Mouse (Mus musculus) gonadal fat pad, adult 2 months (tissue): ENCODE results near the gene Mlf1. TPM values are rescaled to one million over a fixed set of nuclear protein-coding genes. Genes with fewer than 3 reads are reported as not detected.

Source experiments
- DNase-seq: peaks from one replicate; pipeline ENCODE4 v3.0.0-alpha.2; 2012; ENCODE audit warnings: low read depth
- polyA plus RNA-seq: library from polyadenylated mRNA; depleted of rRNA; stranded (reverse); fragments of >200 nt; gene quantifications from 2 replicates; pipeline ENCODE4 v1.2.3, GENCODE M21; 2012; rRNA removed

Gene Mlf1
- polyA plus RNA-seq: 2.7 and 3.7 TPM in 2 replicates

DNA sequence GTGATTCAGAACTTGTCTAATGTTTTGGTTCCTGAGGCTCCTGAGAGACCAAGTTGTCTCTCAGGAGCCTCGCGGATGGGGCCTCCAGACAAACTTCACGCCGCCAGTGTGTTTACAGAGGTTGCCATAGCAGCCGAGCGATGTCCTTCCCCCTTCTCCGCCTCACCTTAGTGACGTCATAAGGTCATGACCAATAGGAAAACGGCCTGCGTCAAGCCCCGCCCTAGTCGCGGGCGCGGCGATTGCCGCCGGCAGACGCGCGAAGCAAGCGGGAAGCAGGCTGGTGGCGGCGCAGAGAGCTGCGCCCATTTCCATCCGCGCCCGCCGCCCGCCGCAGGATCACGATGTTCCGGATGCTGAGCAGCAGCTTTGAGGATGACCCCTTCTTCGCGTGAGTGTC lies at the start of gene Mlf1:
Gene Mlf1 (plus strand): TSS at position 226 of the 400 bp plus-strand sequence.
- DNase-seq: peak; percentile 4

DNA sequence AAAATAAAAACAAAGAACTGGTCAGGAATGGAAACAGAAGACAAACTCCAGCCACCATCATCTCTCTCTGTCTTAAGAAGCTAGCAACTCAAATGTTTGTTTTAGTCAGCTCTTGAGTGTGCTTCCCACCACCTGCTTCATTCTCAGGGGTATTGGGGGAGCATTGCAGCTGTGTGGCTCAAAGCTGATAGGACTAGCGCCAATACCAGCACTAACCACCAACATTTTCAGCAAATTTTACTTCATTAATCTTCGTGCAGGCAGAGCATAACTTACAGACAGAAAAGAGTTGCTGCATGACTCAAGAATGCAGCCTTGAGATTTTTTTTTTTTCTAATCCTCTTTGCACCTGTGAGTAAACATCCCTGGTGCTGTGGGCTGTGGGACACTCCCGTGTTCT lies 34.3 kb upstream of the Mlf1 start:
- no peak for DNase-seq

DNA sequence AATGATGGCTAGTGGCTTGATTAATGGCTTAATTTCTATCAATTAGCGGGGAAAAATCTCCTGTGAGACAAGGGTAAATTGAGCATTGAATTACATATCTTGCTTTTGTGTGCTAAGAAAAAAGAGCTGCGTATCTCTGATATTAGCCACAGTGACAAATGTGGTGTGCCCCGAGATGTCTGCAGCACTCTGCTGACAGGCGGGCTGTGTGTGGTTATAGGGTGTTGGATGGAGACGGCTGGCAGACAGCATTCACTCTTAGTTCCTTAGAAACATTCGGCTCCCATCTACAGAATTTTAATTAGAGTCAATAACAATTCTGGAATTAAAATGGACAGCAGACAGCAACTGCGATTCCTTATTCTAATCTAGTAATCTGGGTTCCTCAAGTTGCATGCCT lies 33.0 kb upstream of the Mlf1 start:
- no peak for DNase-seq

DNA sequence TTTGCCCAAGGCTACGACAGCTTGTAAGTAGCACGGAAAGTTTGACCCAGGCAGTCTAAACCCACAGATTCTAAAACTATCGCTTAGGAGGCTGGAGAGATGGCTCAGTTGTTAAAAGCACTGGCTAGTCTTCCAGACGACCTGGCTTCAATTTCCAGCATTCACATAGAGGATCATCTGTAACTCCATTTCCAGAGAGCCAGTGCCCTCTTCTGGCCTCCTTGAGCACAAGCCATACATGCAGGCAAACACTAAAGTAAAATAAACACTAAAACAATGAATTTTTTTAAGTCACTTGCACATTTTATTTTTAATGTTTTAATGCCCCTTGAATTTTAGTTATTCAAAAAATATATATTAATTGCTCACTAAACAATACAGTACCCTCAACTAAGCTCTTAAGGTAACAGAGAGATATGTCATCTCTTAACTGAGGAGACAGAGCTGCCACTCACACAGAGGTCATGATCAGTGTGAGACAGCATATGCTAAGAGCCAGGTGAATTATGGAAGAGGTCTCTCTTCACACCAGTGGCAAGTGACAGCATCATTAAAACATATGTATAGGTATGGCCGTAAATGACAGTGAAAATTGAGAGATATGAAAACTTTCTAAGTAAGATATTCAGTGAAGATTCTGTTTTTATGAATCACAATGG lies 30.8 kb upstream of the Mlf1 start:
- DNase-seq: no peak

DNA sequence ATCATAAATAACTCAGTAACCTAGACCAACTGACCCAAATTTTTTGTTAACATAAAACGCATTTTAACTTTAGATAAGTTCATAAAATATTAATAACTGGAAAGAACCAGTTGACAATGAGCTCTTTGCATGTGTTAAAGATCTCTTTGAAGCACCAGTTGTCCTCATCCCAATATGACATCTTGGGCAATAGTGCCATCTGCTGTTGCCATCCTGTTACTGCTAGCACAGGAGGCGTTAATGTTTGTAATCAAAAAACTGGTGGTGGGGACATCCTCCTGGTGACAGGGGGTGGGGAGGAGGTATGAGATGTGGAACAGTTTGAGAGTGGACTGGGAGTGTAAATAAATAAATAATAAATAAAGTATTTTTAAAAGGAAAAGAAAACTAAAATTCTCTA lies 29.3 kb upstream of the Mlf1 start:
- no peak for DNase-seq

DNA sequence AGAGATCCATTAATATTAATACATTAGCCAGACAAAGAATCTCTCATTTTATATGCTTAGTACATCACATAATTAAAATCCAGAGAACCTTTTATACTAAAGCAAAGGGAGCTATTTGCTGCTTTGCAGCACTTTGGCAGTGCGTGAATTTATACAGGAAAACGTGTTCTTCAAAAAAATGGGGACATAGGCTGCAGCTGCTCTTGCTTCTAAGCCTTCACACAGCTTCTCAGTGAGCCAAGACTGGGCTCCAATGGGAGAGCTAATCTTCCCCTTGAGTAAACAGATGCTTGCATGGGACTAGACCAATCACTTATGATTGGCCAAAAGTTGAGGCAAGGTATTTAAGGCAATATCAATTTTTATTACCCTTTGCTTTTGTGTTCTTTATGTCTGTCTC lies 27.2 kb upstream of the Mlf1 start:
- DNase-seq: no peak

DNA sequence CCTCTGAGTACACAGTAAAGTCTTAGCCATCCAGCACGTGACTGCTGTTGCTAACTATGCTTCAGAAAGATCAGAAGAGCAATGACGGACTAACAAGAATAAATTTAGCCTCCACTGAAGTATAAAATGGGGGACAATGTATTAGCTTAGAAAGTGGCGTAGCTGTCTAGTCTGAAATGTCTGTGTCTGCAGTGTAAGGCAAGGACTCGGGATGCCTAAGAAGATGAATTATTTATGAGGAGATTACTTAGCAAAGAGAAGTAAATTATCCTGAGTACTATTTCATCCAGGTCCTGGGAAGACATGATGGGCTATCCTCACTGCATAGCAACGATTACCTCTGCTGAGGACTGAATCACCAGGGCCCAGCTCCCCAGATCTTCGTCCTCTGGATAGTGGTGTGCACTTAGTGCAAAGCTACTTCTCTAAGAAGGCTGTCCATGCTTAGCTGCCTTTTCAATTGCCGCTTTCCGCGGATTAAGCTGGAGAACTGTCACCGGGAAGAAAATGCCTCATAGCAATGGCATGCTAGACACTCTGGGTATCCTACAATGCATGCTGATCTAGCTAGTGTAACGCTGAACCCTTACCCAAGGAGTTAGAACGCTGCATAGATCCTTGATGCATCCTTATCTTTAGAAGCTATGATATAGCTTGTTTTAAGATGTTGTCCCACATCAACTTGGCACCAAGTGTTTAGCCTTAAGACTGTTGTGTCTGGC lies 22.3 kb upstream of the Mlf1 start:
- DNase-seq: no peak

DNA sequence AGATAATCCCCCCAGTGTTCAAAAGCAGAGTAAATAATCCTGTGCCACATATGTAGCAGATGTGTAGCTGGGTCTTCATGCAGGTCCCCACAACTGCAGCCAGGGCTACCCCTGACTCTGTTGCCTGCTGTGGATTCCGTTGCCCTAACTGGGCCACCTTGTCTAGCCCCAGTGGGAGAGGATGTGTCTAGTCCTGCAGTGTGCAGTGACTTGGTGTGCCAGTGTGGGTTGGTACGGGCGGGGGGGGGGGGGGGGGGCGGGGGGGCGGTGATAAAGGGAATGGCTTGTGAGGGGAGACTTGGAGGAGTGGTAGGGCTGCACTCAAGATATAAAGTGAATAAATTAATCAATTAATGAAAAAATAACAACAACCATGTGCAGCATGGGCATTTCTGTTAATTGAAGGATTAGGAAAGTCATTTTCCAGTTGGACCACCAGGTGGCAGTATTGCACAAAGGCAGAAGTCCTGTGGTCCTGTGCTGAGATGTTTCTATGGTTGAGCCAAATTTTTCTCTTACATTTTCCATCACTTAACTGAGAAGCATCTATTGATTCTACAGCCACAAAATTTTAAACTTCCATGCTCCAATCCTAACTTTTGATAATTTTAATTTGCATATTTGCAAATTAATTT lies 21.7 kb upstream of the Mlf1 start:
- DNase-seq: no peak

DNA sequence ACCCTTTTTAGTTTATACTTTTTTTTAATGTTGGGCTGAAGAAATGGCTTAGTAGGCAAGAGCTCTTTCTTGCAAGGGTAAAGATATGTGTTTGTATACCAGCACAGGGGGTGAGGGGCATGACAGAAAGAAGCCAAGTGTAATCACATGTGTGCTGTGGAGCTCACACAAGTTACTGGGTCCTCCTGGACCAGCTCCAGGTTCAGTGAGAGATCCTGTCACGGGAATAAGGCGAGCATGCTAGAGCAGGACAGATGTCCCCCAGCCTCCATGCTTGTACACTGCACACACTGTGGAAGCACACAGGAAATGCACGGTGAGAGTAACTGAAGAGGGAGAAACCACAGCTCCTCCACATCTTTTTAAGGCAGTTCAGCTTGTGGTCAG lies 21.1 kb upstream of the Mlf1 start:
- DNase-seq: no peak

DNA sequence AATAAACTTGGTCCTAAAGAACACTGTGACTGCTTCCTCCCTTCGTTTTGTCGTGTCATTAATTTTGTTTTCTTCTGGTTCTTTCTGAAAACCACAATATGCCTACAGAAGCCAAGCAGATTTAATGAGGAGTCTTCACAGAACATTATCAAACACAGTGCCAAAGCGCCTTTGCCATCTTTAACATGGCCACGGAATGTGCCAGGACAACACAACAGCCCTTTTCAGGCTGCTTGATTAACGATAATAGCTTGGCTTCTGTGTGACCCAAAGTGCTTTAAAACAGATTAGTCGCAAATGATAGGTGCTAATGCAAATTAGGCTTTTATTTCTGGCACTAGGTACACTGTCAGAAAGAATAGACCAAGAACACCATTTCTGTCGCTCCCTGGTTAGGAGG lies 15.5 kb upstream of the Mlf1 start:
- no peak for DNase-seq

DNA sequence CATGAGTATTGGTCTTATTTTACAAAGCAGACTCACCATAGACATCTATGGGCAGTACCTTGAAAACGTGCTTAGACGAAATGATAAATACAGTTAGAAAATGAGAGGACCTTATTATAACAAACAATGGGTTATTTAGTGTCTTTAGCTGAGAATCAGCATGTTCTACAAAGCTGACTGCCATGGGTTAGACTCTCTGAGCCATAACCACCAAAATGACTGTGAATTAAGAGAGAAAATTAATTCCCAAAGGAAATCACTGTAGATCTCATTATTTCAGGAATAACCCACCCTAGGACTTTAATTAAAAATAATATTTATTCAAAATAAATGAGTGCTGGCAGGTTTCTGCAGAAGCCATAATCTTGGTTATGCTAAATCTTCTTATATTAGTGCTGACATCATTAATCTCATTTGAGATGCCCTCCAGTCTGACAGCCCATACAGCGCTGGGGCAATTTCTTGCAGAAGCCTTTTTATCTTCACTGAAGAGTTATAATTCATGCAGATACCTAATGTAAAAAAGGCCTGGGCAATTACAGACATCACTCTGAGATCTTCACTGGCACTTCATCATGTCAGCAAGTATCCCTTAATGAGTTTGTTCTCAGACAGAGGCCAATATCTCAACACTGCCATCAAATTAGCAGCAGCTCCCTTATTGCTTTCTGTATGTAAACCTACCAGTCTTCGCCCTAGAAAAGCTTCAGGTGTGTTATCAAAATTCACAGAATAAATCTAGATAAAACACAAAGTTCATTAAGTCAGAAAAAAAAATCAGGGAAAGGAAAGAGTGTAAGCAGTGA lies 7.6 kb upstream of the Mlf1 start:
- no peak for DNase-seq

DNA sequence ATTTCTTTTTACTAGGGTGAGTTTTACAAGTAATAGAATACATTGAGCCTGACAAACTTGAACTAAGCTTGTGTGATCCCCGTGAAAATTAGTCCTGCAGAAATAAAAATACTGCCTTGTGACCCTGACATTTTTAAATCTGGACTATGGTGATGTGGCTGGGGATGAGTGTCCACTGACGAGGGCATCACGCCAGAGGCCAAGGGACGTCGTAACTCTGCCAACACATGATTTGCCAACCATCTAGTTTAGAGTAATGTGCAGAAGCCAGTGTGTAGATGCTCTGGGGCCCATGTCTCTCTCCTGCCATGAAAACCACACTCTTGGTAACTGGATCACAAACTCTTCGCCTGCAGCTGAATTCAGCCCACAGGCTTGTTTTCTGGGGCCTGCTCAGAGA lies 6.4 kb upstream of the Mlf1 start:
- no peak for DNase-seq

DNA sequence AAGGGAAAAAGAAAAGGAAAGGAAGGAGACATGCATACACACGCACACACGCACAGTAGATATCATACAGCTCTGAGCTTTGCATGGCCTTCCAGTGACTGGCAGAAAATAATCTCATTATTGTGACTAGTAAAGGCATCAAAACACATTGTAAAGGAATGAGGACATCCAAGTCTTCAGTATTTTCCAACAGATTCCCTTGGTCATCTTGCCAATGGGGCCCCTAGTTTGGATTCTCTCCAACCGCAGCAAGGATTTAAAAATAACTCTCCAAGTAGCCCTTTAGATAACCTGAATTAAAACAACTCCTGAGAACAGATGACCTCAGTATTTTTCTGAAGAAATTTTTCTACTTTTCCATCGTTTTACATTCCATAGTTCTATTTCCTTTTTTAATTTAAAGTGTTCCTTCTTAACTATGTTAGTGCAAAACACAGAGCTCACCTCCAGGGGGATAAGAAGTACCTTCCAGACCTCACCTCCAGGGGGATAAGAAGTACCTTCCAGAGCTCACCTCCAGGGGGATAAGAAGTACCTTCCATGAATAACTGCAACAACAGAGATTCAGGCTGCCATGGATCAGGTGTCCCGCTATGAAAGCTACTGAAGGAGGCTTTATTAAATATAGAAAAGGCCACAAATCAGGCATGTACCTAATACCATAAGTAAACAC lies 4.4 kb upstream of the Mlf1 start:
- no peak for DNase-seq

DNA sequence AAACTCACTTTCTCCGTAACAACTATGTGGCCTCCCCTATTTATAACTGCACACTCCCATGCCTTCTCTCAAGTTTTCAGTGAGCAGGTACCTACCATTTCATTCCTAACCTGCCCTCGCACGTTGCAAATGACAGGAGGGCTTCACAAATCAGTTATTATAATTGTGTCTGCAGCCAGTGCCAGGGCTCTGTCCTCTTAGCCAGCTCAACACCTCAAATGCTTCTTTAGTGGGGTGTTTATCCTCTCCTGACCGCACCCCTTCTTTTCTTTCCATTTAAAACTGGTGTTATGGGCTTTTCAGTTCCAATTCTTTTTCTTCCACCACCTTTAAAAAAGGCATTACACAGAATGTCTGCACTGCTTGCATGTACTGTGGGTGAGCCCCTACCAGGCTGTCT lies 1.7 kb upstream of the Mlf1 start:
- no peak for DNase-seq

DNA sequence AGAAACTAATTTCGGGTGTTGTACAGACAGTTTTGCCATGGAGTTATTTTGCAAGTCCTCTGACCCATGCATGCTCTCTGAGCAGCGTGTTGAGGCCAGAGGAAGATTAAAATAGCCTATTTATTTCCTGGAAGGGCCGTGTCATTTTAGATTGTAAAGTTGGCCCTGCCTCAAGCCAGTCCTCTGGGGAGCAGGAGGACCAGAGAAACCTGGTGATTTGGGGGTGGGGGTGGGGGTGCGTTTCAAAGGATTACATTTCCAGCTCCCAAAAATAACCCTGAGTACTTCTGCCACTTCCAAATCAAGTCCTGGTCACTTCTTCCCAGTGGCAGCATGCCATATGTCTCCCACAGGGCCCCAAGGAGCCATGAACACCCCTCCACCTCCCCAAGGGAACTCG lies 1.1 kb upstream of the Mlf1 start:
- no peak for DNase-seq

DNA sequence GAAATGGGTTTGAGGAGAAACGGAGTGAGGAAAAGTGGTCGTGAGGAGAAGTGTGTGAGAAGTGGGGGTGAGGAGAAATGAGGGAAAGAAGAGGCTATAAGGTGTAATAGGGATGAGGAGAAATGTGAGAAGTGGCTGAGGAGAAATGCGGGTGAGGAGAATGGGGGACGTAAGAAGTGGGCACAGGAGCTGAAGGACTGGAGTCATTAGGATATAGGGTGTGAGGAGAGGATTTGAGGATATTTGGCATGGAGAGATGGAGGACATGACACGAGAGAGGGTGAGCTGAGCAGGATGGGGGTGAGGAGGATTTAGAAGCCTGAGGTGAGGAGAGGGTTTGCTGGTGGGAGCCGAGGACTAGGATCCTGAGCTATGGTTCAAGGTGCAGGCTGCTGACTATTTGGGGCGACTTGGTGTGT lies 472 bp downstream of the Mlf1 start:
- no peak for DNase-seq

DNA sequence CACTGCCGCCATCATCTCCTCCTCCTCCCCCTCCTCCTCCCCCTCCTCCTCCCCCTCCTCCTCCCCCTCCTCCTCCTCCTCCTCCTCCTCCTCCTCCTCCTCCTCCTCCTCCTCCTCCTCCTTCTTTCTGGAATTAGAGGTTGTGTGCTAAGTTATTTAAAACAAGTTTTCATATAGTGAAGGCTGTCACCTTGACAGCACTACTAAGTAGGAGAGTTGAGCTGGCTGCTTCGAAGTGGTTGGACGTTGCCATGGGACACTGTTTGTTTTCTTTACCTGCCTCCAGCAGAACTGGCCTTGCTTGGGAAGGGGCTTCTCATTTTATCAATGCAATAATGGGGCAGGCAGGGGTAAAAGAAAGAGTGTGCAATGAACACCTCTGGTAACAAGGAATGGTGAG lies 1.2 kb downstream of the Mlf1 start, which contains the start of gene Gm17402:
Gene Gm17402 (minus strand): TSS at position 101 of the 400 bp plus-strand sequence.
- DNase-seq: no peak

DNA sequence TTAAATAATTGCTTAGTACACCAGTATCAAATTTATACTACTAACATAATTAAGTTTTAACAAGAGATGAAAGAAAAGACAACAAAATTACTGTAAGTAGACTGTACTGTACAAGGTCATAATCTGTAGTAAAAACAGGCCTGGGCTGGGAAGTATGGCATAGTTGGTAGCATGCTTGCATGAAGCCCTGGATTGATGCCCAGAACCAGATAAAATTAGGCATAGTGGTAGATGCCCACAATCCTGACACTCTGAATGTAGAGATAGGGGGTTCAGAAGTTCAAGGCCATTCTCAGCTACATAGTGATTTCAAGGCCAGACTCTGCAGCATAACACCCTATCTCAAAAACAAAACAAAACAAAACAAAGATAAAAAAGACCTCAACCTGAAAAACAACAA lies 4.3 kb downstream of the Mlf1 start:
- DNase-seq: no peak

DNA sequence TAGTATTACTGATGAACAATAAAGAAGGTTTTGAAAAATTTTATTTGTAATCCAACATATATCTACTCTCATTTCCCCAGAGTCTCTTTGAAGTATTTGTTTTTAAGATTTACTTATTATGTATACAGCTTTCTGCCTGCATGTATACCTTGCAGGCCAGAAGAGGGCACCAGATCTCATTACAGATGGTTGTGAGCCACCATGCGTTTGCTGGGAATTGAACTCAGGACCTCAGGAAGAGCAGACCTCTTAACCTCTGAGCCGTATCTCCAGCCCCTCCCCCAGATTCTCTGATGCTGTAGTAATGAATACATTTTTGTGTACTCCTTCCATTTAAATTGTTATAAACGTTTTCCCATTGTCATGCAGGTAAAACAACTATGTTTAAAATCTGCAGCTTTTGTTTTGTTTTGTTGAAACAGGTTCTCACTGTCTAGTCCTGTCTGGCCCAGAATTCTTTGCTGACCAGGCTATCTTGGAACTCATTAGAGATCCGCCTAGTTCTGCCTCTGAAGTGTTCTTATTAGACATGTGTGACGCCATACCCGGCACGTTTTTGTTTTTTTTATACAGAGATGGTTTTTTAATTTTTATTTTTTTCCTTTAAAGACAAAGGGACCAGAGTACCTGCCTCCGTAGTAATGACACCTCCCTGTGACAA lies 55.6 kb downstream of the Mlf1 start:
- DNase-seq: no peak

DNA sequence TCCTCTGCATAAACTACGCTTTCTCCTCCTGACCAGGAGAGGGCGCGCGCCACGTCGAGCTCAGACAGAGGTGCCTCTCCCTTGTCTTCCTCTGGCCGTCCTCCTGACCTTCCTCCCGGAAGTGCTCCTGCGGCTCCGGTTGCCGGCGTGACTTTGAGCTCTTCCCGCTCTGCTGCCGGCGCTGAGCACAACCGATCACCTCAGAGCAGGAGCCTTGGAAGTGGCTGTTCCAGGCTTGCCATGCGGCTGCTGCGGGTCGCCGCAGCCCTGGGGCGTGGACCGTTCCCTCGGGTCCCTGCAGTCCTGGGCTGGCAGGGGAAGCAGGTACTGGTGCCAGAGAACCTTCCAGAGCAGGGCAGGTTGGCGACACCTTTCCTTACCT lies 56.1 kb downstream of the Mlf1 start, which contains the start of gene Gfm1:
Gene Gfm1 (plus strand): TSS at position 98 of the 382 bp plus-strand sequence.
- peak; percentile 33 for DNase-seq

DNA sequence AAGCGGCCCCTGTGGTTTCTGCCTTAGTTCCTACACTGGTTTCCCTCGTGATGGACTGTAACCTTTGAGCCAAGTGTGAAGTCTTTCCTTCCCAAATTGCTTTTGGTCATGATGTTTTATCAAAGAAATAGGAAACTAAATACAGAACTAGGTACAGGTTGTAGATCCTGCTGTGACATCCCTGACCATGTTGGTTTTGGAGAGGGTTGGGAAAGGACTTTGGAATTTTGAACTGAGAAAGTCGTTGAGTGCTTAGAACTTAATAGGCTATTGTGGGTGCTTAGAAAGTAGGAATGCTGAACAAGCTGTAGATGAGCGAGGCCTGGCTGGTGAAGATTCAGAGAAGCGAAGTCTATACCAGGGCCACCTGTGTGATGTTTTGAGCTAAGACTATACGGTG lies 60.1 kb downstream of the Mlf1 start:
- no peak for DNase-seq
